9 mouse cellular contexts compared by ENCODE assay signal in the genomic region with DNA sequence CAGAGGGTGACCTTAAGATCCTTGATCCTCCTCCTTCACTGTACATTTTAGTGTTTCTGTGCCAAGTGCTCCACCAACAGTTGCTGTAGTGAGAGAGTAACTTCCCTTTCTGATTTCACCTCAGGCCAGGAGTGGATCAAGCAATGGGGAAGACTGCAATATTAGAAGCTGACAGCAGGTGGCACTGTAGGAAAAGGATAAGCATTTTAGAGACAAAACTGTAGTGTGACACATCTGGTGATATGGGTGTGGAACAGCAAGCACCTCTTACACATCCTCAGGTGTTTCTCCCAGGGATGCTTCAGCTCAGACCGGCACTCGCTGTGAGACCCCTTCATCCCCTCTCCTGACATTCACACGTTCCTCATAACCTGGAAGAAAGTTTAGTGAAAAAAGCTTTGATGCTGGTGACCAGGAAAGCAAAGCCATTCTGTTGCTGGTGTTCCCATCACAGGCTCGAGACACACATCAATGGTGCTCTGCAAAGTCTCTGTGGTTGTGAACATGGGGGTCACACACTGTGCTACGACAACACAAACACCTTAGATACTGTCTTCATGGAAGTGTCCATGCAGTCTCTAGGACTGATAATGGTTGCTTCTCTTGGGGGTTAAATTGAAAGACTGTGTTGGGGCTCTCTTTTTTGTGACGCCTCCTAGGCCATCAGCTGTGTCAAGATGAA.
DNase-seq lines count a peak whose midpoint lies in the region; ATAC-seq lines count a peak whose summit lies in the region.
"Had no signal": no experiment of that assay in that cellular context is flagged by ENCODE, and none has a peak within 500 bp of the region (broad histone marks: within the 10 kb centered on the region; RNA-seq: fewer than 3 reads in every experiment).

No protein-coding gene starts in this region.

- peak; percentile 67 for DNase-seq in liver
- DNase-seq in cerebellum, postnatal 25 days, result peak; percentile 67 to 84
- peak; percentile 33 to 62 for DNase-seq in gastrocnemius, adult 8-10 months (ENCODE audit: low spot score in 2 of 2)
- DNase-seq in kidney, adult 8-10 months, result peak; percentile 60 to 87
- DNase-seq in limb, embryonic 11.5 days (ENCODE audit: low spot score), result peak; percentile 91
- DNase-seq in neural tube, embryonic 11.5 days (ENCODE audit: low spot score), result peak; percentile 66
- DNase-seq in splenic B cell, adult 2 months (ENCODE audit: low read depth, low spot score), result peak; percentile 88

- no peak overlapping the region for H3K4me2 ChIP-seq in liver, embryonic 12.5 days
- H3K4me2 ChIP-seq in limb, embryonic 11.5 days (ENCODE audit: low read depth, severe bottlenecking), result no peak overlapping the region
- no peak overlapping the region for H3K4me2 ChIP-seq in neural tube, embryonic 11.5 days (ENCODE audit: low read depth)
- H3K4me2 ChIP-seq: stomach, embryonic 15.5 days had no signal

- H3K27ac ChIP-seq in liver, embryonic 12.5 days, result no peak overlapping the region
- no peak overlapping the region for H3K27ac ChIP-seq in limb, embryonic 11.5 days (replicated peaks; ENCODE audit: low read depth, low read length)
- H3K27ac ChIP-seq in neural tube, embryonic 11.5 days (ENCODE audit: low read depth, low read length), result no peak overlapping the region
- H3K27ac ChIP-seq: stomach, embryonic 15.5 days had no signal

- WGBS in liver, embryonic 12.5 days (ENCODE audit: insufficient replicate concordance), result 30% methylated on average over 6 of the region's 6 CpGs
- WGBS in limb, embryonic 11.5 days, result 44% methylated on average over 6 of the region's 6 CpGs
- WGBS in neural tube, embryonic 11.5 days, result 43% methylated on average over 6 of the region's 6 CpGs

- H3K4me1 ChIP-seq in liver, embryonic 12.5 days, result no peaks in the 10 kb centered on the region
- H3K4me1 ChIP-seq in limb, embryonic 11.5 days (ENCODE audit: control insufficient read depth, insufficient read depth, low read length), result no peaks in the 10 kb centered on the region
- no peaks in the 10 kb centered on the region for H3K4me1 ChIP-seq in neural tube, embryonic 11.5 days (ENCODE audit: control insufficient read depth, insufficient read depth, low read length)
- H3K4me1 ChIP-seq: stomach, embryonic 15.5 days had no signal

- no peak overlapping the region for H3K9ac ChIP-seq in liver, embryonic 12.5 days
- H3K9ac ChIP-seq in limb, embryonic 11.5 days (ENCODE audit: low read length), result no peak overlapping the region
- H3K9ac ChIP-seq in neural tube, embryonic 11.5 days (ENCODE audit: low read length), result no peak overlapping the region
- H3K9ac ChIP-seq: stomach, embryonic 15.5 days had no signal

- no peak for ATAC-seq in liver, embryonic 12.5 days
- ATAC-seq in limb, embryonic 11.5 days (ENCODE audit: insufficient number of reproducible peaks, low FRiP score, low TSS enrichment, low read depth), result no peak
- no peak for ATAC-seq in neural tube, embryonic 11.5 days (ENCODE audit: insufficient read depth, low FRiP score, low TSS enrichment)

- H3K36me3 ChIP-seq in liver, embryonic 12.5 days, result no peaks in the 10 kb centered on the region
- H3K36me3 ChIP-seq in limb, embryonic 11.5 days (ENCODE audit: control insufficient read depth, insufficient read depth, low read length), result no peaks in the 10 kb centered on the region
- H3K36me3 ChIP-seq in neural tube, embryonic 11.5 days (ENCODE audit: control insufficient read depth, insufficient read depth, low read length), result no peaks in the 10 kb centered on the region
- H3K36me3 ChIP-seq in splenic B cell, adult 2 months (ENCODE audit: control insufficient read depth, insufficient read depth, low read length, poor library complexity, severe bottlenecking), result no peaks in the 10 kb centered on the region
- H3K36me3 ChIP-seq: stomach, embryonic 15.5 days had no signal

- H3K9me3 ChIP-seq in liver, embryonic 12.5 days (replicated peaks), result no peaks in the 10 kb centered on the region
- no peaks in the 10 kb centered on the region for H3K9me3 ChIP-seq in limb, embryonic 11.5 days (ENCODE audit: control insufficient read depth, low read length)
- H3K9me3 ChIP-seq in neural tube, embryonic 11.5 days (ENCODE audit: control insufficient read depth, low read length), result no peaks in the 10 kb centered on the region; the same call in 1 of the 2 replicates
- H3K9me3 ChIP-seq: stomach, embryonic 15.5 days had no signal

- no peaks in the 10 kb centered on the region for H3K27me3 ChIP-seq in liver, embryonic 12.5 days (replicated peaks)
- no peaks in the 10 kb centered on the region for H3K27me3 ChIP-seq in limb, embryonic 11.5 days (ENCODE audit: control insufficient read depth, insufficient read depth, low read length)
- H3K27me3 ChIP-seq in neural tube, embryonic 11.5 days (ENCODE audit: control insufficient read depth, insufficient read depth, low read length), result no peaks in the 10 kb centered on the region
- H3K27me3 ChIP-seq in splenic B cell, adult 2 months (ENCODE audit: control insufficient read depth, insufficient read depth, low read length, poor library complexity, severe bottlenecking), result no peaks in the 10 kb centered on the region
- H3K27me3 ChIP-seq: stomach, embryonic 15.5 days had no signal

- H3K4me3 ChIP-seq in liver, embryonic 12.5 days, result no peak overlapping the region
- no peak overlapping the region for H3K4me3 ChIP-seq in limb, embryonic 11.5 days (ENCODE audit: low read depth, low read length)
- H3K4me3 ChIP-seq in neural tube, embryonic 11.5 days (ENCODE audit: low read depth, low read length), result no peak overlapping the region
- H3K4me3 ChIP-seq: stomach, embryonic 15.5 days had no signal
